Mouse (Mus musculus): Measurements from ENCODE around the gene Nprl3.

Nprl3 gene

GRCm38 (mm10) chr11:32267188-32267884 is at the start of gene Nprl3:
Gene Nprl3, minus strand, starts transcription at chr11:32267707.
- under 1% methylated on average over 54 of the region's 54 CpGs for WGBS

DNA sequence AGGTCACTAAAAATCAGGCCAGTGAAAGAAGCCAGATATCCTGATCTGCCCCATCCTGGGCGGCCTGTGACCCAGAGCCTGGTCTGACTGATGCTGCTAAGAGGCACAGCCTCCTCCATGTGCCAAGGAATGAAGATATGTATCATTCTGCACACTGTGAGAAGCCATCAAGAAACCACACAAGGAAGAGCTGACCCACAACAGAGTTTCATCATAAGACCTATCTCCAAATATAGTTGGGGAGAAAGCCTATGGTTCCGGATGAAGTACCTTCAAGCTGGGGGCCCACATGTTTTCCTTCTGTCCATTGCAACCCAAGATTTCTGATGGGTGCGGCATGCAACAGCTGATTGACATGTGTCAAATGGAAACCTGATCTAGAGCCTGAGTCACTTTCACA is 48.5 kb upstream of the Nprl3 start:
- WGBS, result 92% methylated on average over 3 of the region's 3 CpGs

DNA sequence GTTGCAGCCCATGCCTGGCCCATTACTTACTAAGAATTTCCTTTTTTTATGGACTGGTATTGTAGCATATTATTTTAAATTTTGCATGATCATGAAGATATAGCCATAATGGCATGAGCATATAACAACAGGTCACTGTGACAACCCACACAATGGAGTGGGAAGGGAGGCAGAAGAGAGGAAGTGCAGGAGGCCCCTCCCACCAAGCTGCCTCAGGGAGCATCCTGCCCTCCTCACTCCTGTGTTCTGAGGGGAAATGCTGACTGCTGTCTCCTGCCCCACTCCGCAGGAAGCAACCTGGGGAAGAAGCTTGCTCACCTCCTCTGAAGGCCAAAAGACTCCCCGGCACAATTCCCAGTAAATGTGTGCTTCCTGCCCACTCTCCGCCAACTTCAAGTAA is 42.4 kb upstream of the Nprl3 start:
- 76% methylated on average over 3 of the region's 3 CpGs for WGBS

- WGBS, result 78% methylated on average over 4 of the region's 4 CpGs
These were observed 41.9 kb upstream of the Nprl3 start for GRCm38 (mm10) chr11:32309446-32309845.

GRCm38 (mm10) chr11:32307006-32307405 is 39.5 kb upstream of the Nprl3 start:
- WGBS, result 60% methylated on average over 1 of the region's 1 CpGs

DNA sequence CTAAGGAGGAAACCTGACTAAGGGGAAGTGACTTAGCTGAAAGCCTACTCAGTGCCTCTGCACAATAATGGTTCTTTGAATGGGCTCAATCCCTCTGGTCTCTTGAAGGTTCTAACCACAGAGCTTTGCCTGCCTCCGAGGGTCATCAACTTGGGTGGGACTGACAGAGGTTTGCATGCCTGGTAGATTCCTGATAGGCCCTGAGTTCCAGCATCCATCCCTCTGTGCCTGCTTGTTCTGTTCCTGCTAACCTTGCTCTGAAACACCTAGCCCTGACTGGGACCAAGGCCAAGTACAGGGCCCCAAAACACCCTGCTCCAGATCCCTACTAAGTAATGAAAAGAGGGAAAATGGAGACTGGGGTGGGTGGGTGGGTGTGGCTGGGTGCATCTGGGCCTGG is 35.9 kb upstream of the Nprl3 start:
- WGBS, result 83% methylated on average over 1 of the region's 1 CpGs

DNA sequence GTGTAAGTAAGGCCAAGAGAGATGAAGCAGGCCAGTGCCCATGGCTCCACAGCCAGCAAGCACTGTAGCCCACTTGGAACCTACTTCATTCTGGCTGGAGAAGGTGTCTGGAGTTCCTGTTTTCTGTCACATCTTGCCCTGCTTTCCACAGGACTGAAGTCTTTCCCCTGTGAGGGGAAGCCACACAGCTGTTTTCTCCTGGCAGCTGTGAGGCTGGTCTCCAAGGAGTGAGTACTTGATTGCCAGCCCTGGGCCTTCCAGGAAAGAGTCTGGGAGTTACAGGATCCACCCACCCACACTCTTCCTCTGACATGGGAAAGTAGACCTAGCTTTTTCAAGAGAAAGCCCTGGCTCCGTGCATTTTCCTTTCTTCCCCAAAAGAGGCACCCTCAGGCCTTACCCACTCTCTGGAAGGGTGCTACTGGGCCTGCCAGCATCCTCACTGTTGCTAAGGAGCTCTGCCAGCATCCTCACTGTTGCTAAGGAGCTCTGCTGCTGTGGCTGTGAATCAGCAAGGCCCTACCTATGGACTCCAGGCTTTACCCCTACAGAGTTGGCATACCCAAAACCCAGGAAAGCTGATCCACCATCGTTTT is 35.4 kb upstream of the Nprl3 start:
- 15% methylated on average over 2 of the region's 2 CpGs for WGBS

DNA sequence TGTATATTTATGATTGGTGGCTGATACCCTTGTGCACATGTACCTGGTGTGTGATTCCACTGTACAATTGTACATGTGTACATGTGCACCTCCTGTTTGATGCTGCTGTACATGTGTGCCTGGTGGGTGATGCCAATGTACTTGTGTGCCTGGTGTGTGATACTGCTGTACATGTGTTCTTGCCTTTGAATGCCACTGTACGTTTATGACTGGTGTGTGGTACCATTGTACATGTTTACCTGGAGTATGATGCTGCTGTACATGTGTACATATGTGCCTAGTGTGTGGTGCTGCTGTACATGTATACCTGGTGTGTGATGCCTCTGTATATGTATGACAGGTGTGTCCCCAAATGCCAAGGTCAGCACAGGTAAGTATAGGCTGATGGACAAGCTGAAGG is 34.0 kb upstream of the Nprl3 start:
- whole genome bisulfite sequencing, result 85% methylated on average over 1 of the region's 1 CpGs

- WGBS, result 49% methylated on average over 15 of the region's 17 CpGs
These were observed 33.1 kb upstream of the Nprl3 start for GRCm38 (mm10) chr11:32300279-32301267.

DNA sequence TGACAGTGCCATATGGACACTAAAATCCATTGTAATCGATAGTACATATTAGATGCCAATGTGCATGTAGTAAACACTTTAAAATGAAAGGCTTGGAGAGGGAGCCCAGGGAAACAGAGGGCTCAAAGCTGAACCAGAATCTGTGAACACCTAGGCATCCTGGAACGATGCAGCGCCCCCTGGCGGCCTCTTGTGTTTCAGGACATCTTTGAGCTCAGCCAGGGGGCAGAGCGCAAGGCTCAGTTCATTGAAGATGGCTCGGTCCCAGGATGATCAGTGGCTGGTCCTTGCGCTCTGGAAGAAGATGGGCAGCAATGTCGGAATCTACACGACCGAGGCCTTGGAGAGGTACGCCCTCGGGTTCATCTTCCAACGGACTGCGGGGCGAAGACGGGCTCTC is 32.4 kb upstream of the Nprl3 start, which contains the start of gene Hbq1a:
TSS of gene Hbq1a (plus strand) at position 205 of the 400 bp plus-strand sequence.
- 7% methylated on average over 16 of the region's 16 CpGs for WGBS

DNA sequence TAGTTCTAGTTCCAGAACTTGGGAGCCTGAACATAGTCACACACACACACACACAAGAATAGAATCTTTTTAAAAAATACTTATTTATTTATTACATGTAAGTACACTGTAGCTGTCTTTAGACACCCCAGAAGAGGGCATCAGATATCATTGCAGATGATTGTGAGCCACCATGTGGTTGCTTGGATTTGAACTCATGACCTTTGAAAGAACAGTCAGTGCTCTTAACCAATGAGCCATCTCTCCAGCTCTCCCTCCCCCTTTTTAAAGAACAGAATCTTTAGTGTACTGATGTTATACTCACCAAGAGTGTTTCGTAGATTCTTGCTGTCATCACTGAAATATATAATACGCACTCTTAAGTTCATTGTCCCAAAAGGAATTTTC is 31.0 kb upstream of the Nprl3 start:
- WGBS, result 96% methylated on average over 2 of the region's 2 CpGs

DNA sequence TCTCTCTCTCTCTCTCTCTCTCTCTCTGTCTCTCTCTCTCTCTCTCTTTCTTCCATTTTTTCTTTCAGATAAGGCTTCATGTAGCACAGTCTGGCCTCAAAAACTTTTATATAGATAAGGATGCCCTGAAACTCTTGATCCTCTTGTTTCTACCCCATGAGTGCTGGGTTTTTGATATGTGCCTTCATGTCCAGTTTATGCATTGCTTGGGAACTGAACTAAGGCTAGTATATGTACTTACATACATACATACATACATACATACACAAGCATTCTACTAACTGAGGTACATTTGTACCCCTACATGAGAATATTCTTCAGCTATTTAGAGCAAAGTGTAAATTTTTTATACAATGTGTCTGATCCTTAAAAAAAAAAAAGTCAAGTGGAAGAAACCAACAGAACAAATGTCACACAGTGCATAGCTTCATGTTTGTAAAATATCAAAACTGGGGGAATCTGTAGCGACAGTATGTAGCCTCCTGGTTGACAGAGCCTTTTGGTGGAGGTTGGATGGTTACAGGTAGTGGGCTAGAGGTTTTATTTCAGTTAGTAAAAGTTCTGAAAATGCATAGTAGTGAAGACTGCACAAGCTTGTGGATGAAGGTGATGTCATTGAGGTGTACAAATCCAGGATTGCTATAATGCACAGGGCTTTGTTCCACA is 30.5 kb upstream of the Nprl3 start:
- WGBS, result 96% methylated on average over 1 of the region's 1 CpGs

DNA sequence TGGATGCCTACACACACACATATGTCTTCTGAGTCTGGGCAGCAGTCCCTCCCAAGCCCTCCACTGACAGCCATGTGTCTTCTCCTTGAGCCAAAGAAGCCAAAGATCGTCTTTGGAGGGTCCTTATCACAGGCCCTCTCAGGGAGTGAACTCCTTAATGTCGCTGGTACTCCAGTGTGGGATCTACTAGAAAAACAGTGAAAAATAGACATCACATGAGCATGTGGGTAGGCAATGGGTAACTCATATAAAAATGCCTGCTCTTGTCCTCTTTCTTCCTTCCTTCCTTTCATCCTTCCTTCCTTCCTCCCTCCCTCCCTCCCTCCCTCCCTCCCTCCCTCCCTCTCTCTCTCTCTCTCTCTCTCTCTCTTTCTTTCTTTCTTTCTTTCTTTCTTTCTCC is 29.9 kb upstream of the Nprl3 start:
- WGBS, result 50% methylated on average over 2 of the region's 2 CpGs

DNA sequence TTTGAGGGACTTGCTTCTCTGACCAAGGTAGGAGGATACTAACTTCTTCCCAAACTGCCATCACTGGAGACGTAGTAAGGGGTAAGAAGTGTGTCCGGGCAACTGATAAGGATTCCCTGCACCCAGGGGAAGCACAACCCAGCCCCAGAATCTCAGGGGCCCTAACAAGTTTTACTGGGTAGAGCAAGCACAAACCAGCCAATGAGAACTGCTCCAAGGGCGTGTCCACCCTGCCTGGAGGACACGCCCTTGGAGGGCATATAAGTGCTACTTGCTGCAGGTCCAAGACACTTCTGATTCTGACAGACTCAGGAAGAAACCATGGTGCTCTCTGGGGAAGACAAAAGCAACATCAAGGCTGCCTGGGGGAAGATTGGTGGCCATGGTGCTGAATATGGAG is 28.7 kb upstream of the Nprl3 start, which contains the start of gene Hba-a2:
TSS of gene Hba-a2 (plus strand) at position 287 of the 400 bp plus-strand sequence.
- WGBS, result no CpG with 5 or more reads among the region's 4 CpGs

DNA sequence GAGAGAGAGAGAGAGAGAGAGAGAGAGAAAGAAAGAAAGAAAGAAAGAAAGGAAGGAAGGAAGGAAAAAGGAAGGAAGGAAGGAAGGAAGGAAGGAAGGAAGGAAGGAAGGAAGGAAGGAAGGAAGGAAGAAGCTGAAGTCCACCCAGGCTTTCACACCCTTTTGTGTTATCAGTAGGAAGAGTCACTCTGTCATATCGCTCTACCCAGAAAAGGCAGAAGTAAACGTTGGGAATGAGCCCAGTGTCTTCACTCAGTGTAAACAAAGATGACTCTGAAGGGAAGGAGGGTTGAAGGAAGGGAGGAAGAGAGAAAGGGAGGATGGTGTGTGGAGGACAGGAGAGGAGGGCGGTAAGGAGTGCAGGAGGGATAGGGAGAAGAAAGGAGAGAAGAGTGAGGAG is 26.0 kb upstream of the Nprl3 start:
- WGBS, result 61% methylated on average over 3 of the region's 3 CpGs

DNA sequence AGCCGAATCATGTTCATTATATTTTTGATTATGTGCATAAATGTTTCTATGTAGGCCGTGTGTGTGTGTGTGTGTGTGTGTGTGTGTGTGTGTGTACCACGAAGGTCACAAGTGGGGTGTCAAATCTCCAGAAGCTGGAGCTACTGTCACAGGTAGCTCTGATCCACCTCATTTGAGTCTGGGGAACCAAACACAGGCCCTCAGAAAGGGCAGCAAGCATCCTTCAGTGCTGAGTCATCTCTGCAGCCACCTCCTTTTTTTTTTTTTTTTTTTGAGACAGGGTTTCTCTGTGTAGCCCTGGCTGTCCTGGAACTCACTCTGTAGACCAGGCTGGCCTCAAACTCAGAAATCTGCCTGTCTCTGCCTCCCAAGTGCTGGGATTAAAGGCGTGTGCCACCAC is 25.3 kb upstream of the Nprl3 start:
- 88% methylated on average over 4 of the region's 4 CpGs for WGBS

DNA sequence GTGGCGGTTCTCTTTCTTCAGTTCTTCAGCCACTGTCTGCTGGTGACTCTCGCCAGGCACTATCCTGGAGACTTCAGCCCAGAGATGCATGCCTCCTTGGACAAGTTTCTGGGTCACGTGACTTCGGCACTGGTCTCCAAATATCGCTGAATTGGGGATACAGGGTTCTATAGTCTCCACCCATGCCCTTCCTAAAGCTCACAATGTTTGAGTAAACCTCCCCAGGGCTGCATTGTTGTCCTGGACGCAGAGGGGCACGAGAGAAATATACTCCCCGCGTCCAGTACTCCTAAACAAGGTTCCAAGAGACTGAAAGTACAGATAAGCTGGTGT is 20.0 kb upstream of the Nprl3 start:
- 67% methylated on average over 9 of the region's 9 CpGs for WGBS

GRCm38 (mm10) chr11:32286695-32287492 is 19.4 kb upstream of the Nprl3 start, which contains the start of gene Hbq1b:
Gene Hbq1b, plus strand, starts transcription at chr11:32286965.
- 16% methylated on average over 31 of the region's 33 CpGs for WGBS

DNA sequence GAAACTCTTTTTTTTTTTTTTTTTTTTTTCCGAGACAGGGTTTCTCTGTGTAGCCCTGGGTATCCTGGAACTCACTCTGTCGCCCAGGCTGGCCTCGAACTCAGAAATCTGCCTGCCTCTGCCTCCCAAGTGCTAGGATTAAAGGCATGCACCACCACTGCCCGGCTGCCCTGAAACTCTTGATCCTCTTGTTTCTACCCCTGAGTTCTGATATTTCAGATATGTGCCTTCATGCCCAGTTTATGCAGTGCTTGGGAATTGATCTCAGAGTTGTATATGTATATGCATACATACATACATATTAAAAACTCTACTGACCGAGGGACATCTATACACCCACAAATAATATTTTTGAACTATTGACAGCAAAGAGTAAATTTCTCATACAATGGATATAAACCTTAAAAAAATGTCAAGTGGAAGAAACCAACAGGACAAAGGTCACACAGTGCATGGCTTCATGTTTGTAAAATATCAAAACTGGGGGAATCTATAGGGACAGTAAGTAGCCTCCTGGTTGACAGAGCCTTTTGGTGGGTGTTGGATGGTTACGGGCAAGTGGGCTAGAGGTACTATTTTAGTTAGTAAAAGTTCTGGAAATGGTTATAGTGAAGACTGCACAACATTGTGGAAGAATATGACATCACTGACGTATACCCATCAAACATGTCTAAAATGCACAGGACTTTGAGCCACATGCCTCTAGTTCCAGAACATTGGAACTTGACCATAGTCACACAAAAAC is 17.7 kb upstream of the Nprl3 start:
- WGBS, result 79% methylated on average over 7 of the region's 7 CpGs

GRCm38 (mm10) chr11:32284582-32284981 is 17.1 kb upstream of the Nprl3 start:
- WGBS, result 66% methylated on average over 2 of the region's 2 CpGs
